Mouse (Mus musculus): ENCODE results near the gene Slx1b. TPM values are rescaled to one million over a fixed set of nuclear protein-coding genes. Genes with fewer than 3 reads are reported as not detected.
"Not testable (repeated sequence)": the region's sequence is repeated elsewhere in the genome, so short reads cannot be mapped to it uniquely, and the experiment has no call there.

Gene Slx1b
- total RNA-seq (2015; ENCODE audit: low replicate concordance) (0.84 and 1.4 TPM in 2 replicates), total RNA-seq (2017; ENCODE audit: low replicate concordance) (1.9 and 3.2 TPM in 2 replicates)

DNA sequence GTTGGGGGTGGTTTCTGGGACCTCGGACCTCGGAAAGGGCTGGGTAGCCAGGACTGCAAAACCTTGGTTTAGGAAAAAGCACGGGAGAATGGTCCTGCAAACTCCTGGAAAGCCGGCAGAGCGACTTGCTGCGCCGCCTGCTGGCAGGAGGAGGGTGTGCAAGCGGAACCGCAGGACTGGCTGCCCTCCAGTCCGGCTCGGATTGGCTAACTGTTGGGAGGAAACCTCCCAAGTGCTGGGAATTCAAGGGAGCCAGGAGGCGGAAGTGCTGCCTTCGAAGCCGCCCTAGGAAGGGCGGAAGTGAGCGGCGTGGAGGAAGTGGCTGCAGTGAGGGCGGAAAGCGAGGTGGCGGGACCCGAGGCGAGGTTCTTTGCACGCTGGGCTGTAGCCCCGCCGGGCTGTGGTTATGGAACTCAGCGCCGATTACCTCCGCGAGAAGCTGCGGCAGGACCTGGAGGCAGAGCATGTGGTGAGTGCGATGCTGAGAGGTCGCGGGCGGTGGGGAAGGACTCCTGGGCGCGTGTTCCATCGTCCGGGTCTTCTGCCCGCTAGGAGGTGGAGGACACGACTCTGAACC, at the start of gene Slx1b:
Gene Slx1b, minus strand, starts transcription at position 154 of the 577 bp plus-strand sequence.
- peak; percentile 90 for ATAC-seq (replicated peaks; ENCODE audit: low FRiP score, poor library complexity, severe bottlenecking)

DNA sequence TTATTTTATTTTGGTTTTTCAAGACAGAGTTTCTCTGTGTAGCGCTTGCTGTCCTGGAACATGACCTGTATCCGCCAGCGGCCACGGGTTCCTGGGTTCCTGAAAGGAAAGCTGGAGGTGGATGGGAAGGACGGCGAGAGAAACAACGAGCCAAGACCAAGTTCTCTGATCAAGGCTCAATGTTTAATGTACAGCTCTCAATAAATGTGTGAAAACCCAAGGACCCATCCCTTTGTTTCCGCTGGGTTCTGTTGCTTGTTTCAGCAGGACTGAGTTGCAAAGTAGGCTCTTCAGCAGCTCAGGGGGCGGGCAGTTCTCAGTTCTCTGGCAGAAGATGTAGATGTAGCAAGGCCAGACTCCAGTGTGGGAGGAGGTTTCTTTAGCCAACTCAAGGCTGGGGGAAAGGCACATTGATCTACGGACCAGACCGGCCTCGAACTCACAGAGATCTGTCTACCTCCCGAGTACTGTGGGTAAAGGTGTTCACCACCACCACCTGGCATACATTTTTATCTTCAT, 46.4 kb upstream of the Slx1b start:
- no peak for ATAC-seq (replicated peaks; ENCODE audit: low FRiP score, poor library complexity, severe bottlenecking)

DNA sequence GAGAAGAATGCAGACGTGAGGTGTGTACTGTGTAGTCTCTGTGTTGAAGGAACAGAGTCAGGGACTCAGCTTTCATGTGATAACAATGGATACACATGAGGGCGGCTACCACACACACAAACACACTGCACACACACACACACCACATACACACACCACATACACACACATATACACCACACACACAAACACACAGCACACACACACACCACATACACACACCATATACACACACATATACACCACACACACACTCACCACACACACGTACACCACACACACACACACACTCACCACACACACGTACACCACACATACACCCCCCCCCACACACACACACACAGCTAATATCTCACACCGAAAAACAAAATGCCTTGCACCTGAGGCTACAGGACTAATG, 45.9 kb upstream of the Slx1b start:
- ATAC-seq (replicated peaks; ENCODE audit: low FRiP score, poor library complexity, severe bottlenecking) = no peak

DNA sequence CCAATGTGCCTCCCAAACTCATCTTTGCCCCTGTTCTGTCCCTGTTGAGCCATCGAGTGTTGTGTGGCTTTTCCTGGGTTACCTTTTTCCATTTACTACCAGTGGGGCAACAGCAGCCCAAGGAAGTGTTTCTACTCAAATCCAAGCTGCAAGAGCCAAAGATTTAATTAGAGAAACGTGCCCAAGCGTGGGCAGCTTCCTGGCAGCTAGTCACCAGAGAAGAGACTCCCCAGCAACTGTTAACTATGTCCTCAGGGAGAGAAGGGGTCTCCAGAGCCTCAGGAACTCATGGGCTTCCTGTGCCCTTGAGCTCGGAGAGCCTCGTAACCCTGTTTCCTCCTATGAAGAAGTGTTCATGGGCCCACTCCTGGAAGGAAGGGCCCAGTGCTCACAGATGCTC, 45.4 kb upstream of the Slx1b start:
- ATAC-seq (replicated peaks; ENCODE audit: low FRiP score, poor library complexity, severe bottlenecking) = no peak

DNA sequence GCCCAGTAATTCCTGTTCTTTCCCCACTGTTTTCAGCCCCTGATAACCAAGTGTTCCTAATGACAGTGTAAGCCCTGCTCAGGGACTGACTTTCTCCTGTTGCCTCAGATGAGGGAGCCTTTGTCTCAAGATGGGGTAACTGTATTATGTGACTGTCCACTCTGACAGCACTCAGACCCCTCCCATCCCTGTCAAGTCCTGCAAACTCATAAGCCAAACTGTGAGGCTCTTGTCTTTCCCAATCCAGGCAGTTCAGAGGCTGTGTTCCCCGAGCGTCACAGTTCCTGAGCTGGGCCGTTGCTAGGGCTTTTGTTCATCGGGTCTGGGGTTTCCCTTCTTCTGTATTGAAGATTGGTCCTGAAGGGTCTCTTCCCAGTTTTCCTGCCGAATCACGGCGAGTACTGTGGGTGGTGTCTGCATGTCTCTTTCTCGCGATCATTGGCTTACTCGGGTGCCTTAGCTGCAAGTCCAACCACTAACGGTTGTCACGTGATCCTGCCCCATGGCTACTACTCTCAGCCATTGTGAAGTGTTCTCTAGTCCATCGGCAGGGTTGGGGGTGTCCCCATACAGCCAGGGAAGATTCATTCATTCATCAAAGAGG, 44.6 kb upstream of the Slx1b start:
- ATAC-seq (replicated peaks; ENCODE audit: low FRiP score, poor library complexity, severe bottlenecking) = no peak

DNA sequence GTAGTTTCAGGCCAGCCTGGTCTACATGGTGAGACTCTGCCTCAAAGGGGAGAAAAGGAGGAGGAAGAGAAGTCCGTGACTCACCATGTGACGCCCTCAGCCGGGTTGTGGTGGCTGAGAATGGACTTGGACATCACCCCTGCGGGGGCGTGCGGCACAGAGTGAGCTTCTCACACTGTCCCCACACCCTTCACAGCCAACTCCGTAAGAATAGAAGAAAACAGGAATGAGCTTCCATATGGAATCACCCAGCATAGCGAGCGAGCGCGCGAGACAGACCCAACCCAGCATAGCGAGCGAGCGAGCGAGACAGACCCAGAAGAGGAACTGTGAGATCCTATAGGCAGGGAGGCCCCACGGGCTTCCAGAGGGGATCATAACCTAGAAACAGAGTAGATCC, 44.0 kb upstream of the Slx1b start:
- no peak for ATAC-seq (replicated peaks; ENCODE audit: low FRiP score, poor library complexity, severe bottlenecking)

DNA sequence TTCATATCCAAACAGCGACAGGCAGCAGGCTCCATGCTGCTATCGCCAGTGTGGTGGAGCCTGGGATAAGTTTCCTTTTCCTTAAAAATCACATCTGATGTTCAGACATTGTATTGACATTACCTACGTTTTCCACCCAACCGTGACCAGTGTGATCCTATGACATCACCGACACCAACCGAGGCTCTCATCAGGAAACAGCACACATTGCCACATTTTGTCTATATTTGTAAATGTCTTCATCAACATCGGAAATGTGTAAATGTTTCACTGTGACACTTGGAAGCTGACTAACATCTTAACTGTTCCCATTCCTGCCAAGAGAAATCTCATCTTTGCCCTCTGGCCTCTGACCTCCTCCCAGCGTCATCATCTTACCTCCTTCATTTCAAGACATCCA, 40.5 kb upstream of the Slx1b start:
- no peak for ATAC-seq (replicated peaks; ENCODE audit: low FRiP score, poor library complexity, severe bottlenecking)

DNA sequence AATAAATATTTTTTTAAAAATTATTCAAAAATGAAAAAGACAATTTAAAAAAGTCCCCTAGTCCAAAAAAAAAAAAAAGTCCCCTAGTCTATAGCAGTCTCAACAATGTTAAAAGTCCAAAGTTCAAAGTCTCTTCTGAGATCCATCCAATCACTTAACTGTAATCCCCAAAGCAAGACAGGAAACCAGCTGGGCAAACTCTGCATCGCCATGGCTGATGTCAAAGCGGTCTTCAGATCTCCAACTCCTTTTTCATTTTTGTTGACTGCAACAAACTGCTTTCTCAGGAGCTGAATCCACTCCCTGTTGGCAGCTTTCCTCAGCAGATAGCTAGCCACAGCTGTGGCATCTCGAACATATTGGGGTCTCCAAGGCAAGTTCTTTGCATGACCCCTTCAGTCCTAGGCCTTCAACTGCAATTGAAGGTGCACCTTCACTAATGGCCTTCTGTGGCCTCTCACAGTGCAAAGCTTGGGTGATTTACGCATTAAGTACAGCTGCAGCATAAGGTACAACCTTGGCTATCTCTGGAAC, 34.7 kb upstream of the Slx1b start:
- ATAC-seq (replicated peaks; ENCODE audit: low FRiP score, poor library complexity, severe bottlenecking) = not testable (repeated sequence)

DNA sequence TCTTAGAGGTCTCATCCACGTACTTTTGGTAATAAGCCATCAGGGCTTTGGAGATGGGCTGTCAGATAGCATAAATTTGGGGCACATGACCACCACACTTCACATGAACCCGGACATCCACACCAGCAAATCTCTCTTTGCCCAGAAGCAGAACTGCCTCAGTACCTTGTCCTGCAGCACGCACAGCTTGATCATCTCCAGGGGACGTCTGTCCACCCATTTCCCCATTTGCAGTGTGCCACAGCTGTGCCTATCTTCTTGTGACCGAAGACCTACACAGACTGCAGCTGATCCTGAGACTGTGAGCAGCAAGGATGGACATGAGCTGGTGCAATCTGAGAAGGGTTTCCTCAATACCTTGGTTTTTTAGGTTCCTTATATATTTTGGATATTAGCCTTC, 30.1 kb upstream of the Slx1b start:
- ATAC-seq (replicated peaks; ENCODE audit: low FRiP score, poor library complexity, severe bottlenecking) = no peak

DNA sequence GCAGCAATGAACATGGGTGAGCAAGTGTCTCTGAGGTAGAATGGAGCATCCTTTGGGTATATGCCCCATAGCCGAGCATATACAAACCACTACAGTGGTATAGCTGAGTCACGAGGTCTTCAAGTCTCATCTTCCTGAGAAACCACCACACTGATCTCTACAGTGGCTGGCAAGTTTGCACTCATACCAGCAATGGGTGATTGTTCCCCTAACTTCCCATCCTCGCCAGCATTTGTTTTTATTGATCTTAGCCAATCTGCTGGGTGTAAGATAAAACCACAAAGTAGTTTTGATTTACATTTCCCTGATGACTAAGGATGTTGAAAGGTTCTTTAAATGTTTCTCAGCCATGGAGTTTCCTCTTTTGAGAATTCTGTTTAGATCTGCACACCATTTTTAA, 29.5 kb upstream of the Slx1b start:
- no peak for ATAC-seq (replicated peaks; ENCODE audit: low FRiP score, poor library complexity, severe bottlenecking)

DNA sequence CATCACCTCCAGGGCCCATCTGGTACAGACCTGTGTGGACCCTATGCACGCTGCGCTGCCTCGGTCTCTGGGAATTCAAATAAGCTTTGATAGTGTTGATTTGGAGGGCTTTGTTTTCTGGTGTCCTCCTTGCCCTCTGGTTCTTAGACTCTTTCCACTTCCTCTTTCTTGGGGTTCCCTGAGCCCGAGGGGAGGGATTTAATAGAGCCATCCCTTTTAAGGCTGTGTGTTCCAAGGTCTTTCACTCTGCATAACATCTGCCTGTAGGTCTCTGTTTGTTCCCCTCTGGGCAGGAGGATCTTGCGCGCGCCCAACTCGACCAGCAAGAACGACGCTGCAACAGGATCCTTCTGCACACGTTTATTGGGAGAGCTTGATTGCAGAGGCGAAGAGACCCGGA, 26.1 kb upstream of the Slx1b start:
- no peak for ATAC-seq (replicated peaks; ENCODE audit: low FRiP score, poor library complexity, severe bottlenecking)

DNA sequence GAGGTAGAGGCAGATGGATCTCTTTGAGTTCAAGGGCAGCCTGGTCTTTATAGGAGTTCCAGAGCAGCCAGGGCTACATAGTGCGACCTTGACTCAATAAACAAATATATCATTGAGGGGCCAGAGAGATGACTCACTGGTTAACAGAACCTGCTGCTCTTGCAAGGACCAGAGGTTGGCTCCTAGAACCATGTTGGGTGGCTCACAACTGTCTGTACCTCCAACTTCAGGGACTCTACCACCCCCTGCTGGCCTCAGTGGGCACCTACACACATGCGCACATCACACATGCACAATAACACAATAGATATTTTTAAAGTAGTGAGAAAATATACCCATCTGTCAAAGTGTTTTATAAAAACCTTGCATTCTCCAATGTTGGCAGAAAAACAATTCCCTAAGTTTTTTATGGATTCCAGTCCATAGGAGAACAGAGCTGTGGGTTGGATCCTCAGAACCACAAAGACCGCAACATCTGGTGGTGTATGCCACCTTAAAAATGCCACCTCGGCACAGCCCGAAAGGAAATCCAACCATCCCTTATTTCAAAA, 23.3 kb upstream of the Slx1b start:
- ATAC-seq (replicated peaks; ENCODE audit: low FRiP score, poor library complexity, severe bottlenecking) = 0 out of 2 replicates have a peak, but pooled peaks have one; percentile 48

DNA sequence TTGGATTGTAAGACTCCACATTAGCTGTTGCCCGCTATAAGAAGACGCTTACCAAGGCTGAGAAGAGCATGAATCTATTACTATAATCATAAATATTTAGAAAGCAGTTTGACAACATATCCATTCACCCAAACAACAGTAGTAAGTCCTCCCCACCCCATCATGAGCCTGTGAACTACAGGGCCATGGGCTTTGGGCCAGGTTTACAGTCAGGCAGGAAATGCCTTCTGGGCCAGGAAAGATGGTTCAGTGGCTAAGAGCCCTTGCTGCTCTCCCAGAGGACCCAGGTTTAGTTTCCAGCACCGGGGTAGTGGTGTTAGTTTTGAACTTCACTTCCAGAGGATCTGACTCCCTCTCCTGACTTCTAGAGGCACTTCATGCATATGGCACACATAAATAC, 22.0 kb upstream of the Slx1b start:
- ATAC-seq (replicated peaks; ENCODE audit: low FRiP score, poor library complexity, severe bottlenecking) = no peak

DNA sequence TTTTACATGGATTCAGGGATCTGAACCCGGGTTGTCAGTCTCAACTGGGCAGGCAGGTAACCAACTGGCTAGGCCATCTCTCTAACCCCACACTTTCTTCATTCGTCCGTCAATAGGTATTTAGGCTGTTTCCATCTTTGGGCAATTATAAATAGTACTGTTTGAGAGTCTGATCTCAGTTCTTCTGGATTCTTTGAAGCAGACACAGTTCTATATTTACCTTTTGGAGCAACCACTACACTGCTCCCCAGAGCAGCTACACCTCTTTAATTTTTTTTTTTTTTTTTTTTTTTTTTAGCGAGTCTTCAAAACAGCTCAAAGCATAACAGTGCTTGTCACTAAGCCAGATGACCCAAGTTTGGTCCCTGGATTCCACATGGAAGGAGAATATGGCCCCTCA, 20.1 kb upstream of the Slx1b start:
- ATAC-seq (replicated peaks; ENCODE audit: low FRiP score, poor library complexity, severe bottlenecking) = no peak

DNA sequence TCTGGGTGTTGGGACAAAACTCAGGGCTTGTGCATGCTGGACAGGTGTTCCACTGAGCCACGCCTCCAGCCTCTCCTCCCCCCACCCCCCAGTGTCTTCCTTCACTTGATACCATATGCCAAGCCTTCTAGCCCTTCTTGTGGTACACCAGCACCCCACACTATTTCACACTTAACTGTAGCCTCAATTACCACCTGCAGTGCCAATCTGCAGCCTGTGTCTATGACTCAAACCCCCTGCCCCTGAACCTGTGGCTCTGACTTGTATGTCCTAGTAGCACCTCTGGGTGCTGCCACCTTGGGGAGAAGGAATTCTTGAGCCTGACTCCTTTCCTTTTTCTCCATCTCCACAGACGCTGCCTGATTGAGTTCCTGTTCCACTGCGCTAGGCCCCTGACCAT, 16.3 kb upstream of the Slx1b start:
- ATAC-seq (replicated peaks; ENCODE audit: low FRiP score, poor library complexity, severe bottlenecking) = no peak

DNA sequence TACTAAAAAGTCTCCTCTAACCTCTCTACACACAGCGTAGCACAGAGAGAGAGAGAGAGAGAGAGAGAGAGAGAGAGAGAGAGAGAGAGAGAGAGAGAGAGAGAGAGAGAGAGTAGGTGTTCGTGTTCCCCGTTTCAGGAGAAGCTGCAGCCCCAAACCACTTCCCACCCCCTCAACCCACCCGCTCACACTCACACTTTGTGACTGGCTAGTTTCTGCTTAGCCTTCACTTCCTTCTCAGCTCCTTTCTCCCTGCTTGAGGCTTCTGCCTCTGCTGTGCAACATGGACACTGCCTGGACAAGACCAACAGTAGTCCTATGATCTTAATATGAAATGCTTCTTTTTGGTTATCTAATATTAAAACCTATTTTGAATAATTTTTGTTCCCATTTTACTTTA, 14.7 kb upstream of the Slx1b start:
- ATAC-seq (replicated peaks; ENCODE audit: low FRiP score, poor library complexity, severe bottlenecking) = no peak

DNA sequence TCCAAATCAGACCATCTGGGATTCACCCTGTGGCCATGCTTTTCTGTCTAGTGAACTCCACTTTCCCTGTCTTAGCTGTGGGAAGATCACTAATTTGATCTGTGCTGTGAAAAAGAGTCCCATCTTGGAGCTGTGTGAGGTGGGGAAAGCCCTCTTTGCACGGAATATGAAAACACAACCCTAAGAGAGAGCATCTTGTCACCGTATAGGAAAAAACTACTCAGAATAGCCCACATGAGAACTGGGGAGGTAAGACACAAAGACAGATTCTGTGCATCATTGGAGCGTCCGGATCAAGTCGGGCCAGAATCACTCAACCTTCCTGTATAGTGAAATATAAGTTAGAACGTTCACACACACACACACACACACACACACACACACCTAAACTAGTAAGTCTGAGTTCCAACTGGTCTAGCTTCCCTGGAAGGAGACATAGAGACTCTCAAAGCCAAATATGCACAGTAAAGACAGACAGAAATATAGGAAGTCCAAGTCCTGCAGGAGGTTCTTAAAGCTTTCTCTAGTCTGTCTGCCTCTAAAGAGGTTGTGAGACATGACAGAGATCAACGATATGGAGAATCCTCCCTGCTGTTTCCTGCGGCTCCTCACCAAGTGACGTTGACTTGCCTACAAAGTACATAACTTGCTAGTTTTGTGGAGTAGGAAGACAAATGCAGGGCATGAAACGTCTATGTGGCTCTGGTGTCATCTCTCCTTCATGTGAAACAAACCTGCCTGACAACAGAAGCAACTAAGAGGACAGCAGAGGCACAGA, 12.8 kb upstream of the Slx1b start:
- ATAC-seq (replicated peaks; ENCODE audit: low FRiP score, poor library complexity, severe bottlenecking) = no peak

DNA sequence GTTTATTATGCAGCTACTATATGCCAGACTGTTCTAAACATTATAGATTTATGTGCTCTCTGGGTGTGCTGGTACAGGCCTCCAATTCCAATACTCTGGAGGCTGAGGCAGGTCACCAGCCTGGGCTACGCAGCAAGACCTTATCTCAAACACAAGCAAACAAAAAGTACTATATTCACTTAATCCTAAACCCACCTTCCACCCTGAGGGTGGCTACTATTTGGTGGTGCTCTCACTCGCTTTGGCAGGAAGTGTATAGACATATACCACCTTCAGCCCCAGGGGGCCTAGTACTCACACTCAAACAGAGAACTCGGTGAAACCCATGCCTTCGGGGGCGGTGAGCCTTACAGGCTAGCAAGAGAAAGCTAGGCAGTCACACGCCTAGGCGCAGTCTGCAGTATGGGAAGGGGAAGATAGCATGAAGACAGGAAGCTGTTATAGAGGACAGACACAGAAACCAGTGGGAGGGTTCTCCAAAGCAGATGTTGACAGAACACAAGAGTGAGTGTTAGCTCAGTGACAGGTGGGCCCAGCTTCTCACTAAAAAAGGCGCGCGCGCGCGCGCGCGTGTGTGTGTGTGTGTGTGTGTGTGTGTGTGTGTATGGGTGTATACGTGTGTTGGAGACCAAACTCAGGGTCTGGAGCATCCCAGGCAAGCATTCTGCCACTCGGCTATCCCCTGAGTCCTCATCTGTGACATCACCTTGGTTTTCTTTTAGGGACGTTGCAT, 12.0 kb upstream of the Slx1b start, which contains the start of gene Coro1a:
Gene Coro1a, minus strand, starts transcription at position 346 of the 733 bp plus-strand sequence.
- ATAC-seq (replicated peaks; ENCODE audit: low FRiP score, poor library complexity, severe bottlenecking) = no peak

DNA sequence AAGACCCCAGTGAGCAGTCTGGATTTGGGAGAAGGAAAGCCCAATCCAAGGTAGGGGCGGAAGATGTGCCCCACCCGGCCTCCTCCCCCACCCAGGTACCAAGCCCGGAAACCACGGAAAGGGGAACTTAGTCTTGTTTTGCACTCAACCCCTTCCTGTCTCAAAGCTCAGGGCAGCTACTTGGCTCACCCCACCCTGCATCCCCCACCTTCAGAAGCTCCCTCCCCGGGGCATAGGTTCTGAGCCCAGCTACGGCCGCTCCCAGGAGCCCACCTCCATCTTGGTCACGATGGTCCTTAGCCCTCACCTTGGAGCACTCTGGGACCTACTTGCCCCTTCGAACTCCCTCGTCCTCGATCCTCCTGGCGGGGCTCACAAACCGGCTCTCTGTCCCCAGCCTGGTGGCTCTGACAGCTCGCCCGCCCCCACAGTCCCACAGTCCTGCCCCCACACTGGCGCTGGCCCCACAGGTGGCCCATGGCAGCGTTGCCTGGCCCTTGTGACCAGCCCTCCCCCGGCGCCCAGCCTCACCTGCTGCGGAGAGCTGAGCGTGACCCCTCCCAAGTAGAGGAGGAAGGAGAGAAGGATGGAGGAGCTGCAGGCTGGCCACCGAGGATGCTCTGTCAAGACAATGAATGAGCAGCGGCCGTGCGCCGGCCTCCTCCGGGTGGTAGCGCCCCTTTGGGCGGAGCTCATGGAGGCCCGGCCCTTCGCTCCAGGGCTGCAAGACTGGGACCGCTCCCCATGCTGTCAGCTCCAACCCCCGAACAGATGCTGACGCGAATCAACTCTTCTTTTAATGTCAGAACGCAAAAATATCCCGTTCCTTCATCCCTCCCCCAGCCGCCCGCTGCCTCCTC, 8.8 kb upstream of the Slx1b start:
- no peak for ATAC-seq (replicated peaks; ENCODE audit: low FRiP score, poor library complexity, severe bottlenecking)
